Mouse (Mus musculus): Measurements from ENCODE around the gene Serpina3m. TPM values are rescaled to one million over a fixed set of nuclear protein-coding genes. Genes with fewer than 3 reads are reported as not detected.
"Not testable (repeated sequence)": the region's sequence is repeated elsewhere in the genome, so short reads cannot be mapped to it uniquely, and the experiment has no call there.

The Serpina3m gene
- polyA plus RNA-seq, 1 experiment from 2014 or later, result 0.15 TPM

GRCm38 (mm10) chr12:104388477-104388876, 50.2 kb downstream of the Serpina3m start:
- ATAC-seq (no peak), DNase-seq (ENCODE audit: low read depth, low spot score) (no peak)
- CTCF ChIA-PET, result no interaction called here
- POLR2A ChIA-PET, result no interaction called here
- in situ Hi-C loops (cut with MboI; ENCODE audit: low pct_unique_long_range_greater_than_20kb), result no loop called here
- TF ChIP-seq CTCF (IDR thresholded peaks at IDR 0.05), result no peak
- peaks cover 6% of the 10 kb centered on the region for H3K27me3 ChIP-seq

GRCm38 (mm10) chr12:104391057-104391456, 52.8 kb downstream of the Serpina3m start:
- CTCF ChIA-PET; DNase-seq (ENCODE audit: low read depth, low spot score); ATAC-seq; H3K27me3 ChIP-seq; POLR2A ChIA-PET: not testable (repeated sequence)
- in situ Hi-C loops (cut with MboI; ENCODE audit: low pct_unique_long_range_greater_than_20kb), result loop anchor here (5.0 kb wide), 1 partner anchor 244 kb away; no protein-coding TSS in a partner anchor

GRCm38 (mm10) chr12:104403968-104404367, 65.7 kb downstream of the Serpina3m start:
- POLR2A ChIA-PET, result no interaction called here
- DNase-seq (ENCODE audit: low read depth, low spot score), result no peak
- no peaks in the 10 kb centered on the region for H3K27me3 ChIP-seq
- CTCF ChIA-PET, result no interaction called here
- no peak for TF ChIP-seq CTCF (IDR thresholded peaks at IDR 0.05)
- in situ Hi-C loops (cut with MboI; ENCODE audit: low pct_unique_long_range_greater_than_20kb), result no loop called here
- no peak for ATAC-seq

GRCm38 (mm10) chr12:104406454-104406885, 68.2 kb downstream of the Serpina3m start, which contains the start of gene Serpina3n:
Gene Serpina3n (plus strand): TSS chr12:104406729.
- no peak for TF ChIP-seq CTCF (IDR thresholded peaks at IDR 0.05)
- no peaks in the 10 kb centered on the region for H3K27me3 ChIP-seq
- CTCF ChIA-PET, result no interaction called here
- peak; percentile 39 for ATAC-seq
- in situ Hi-C loops (cut with MboI; ENCODE audit: low pct_unique_long_range_greater_than_20kb), result no loop called here
- POLR2A ChIA-PET, result no interaction called here
- DNase-seq (ENCODE audit: low read depth, low spot score), result no peak

GRCm38 (mm10) chr12:104412507-104412906, 74.2 kb downstream of the Serpina3m start:
- no peak for TF ChIP-seq CTCF (IDR thresholded peaks at IDR 0.05)
- no peak for ATAC-seq
- in situ Hi-C loops (cut with MboI; ENCODE audit: low pct_unique_long_range_greater_than_20kb), result loop anchor here (5.0 to 10.0 kb wide), 3 partner anchors 55 to 728 kb away; no protein-coding TSS in a partner anchor
- H3K27me3 ChIP-seq, result no peaks in the 10 kb centered on the region
- no peak for DNase-seq (ENCODE audit: low read depth, low spot score)
- POLR2A ChIA-PET, result no interaction called here
- CTCF ChIA-PET, result no interaction called here

GRCm38 (mm10) chr12:104414576-104414975, 76.3 kb downstream of the Serpina3m start:
- no peak for DNase-seq (ENCODE audit: low read depth, low spot score)
- POLR2A ChIA-PET, result no interaction called here
- ATAC-seq, result no peak
- TF ChIP-seq CTCF (IDR thresholded peaks at IDR 0.05), result no peak
- no peaks in the 10 kb centered on the region for H3K27me3 ChIP-seq
- CTCF ChIA-PET, result no interaction called here
- in situ Hi-C loops (cut with MboI; ENCODE audit: low pct_unique_long_range_greater_than_20kb), result loop anchor here (5.0 to 10.0 kb wide), 3 partner anchors 57 to 730 kb away; no protein-coding TSS in a partner anchor

- ChIA-PET CTCF (no interaction called here), POLR2A (no interaction called here)
- DNase-seq (ENCODE audit: low read depth, low spot score), result peak; percentile 77
- H3K27me3 ChIP-seq, result no peaks in the 10 kb centered on the region
- in situ Hi-C loops (cut with MboI; ENCODE audit: low pct_unique_long_range_greater_than_20kb), result loop anchor here (5.0 to 10.0 kb wide), 3 partner anchors 171 to 731 kb away; no protein-coding TSS in a partner anchor
- peak; percentile 91 for ATAC-seq
- no peak for TF ChIP-seq CTCF (IDR thresholded peaks at IDR 0.05)
Measured at GRCm38 (mm10) chr12:104415625-104416315, 77.5 kb downstream of the Serpina3m start.

- CTCF ChIA-PET, result interaction anchor here (0.9 to 2.9 kb wide), 6 partner anchors 11 to 436 kb away, joined by 3 to 8 read pairs (median 4); partner anchors contain the start of gene Serpina11
- TF ChIP-seq CTCF (IDR thresholded peaks at IDR 0.05), result peak; percentile 77
- in situ Hi-C loops (cut with MboI; ENCODE audit: low pct_unique_long_range_greater_than_20kb), result loop anchor here (5.0 to 10.0 kb wide), 3 partner anchors 174 to 734 kb away; no protein-coding TSS in a partner anchor
- DNase-seq (ENCODE audit: low read depth, low spot score) (no peak), ATAC-seq (no peak)
- no peaks in the 10 kb centered on the region for H3K27me3 ChIP-seq
- POLR2A ChIA-PET, result no interaction called here
Measured at GRCm38 (mm10) chr12:104418340-104419135, 80.3 kb downstream of the Serpina3m start.

- in situ Hi-C loops (cut with MboI; ENCODE audit: low pct_unique_long_range_greater_than_20kb), result loop anchor here (5.0 to 10.0 kb wide), 3 partner anchors 174 to 734 kb away; no protein-coding TSS in a partner anchor
- ATAC-seq (no peak), DNase-seq (ENCODE audit: low read depth, low spot score) (no peak)
- no peaks in the 10 kb centered on the region for H3K27me3 ChIP-seq
- ChIA-PET CTCF (interaction anchor here (1.0 to 2.9 kb wide), 6 partner anchors 11 to 437 kb away, joined by 3 to 8 read pairs (median 4); partner anchors contain the start of gene Serpina11), POLR2A (no interaction called here)
- TF ChIP-seq CTCF (IDR thresholded peaks at IDR 0.05), result peak; percentile 70
Measured at GRCm38 (mm10) chr12:104419136-104419462, 80.8 kb downstream of the Serpina3m start.

GRCm38 (mm10) chr12:104422615-104423392, 84.5 kb downstream of the Serpina3m start:
- in situ Hi-C loops (cut with MboI; ENCODE audit: low pct_unique_long_range_greater_than_20kb), result loop anchor here (5.0 kb wide), 1 partner anchor 426 kb away; no protein-coding TSS in a partner anchor
- ChIA-PET POLR2A (no interaction called here), CTCF (interaction anchor here (1.8 kb wide), 1 partner anchor 276 kb away, joined by 4 read pairs; no protein-coding TSS in a partner anchor)
- DNase-seq (ENCODE audit: low read depth, low spot score) (peak; percentile 75), ATAC-seq (peak; percentile 92)
- no peaks in the 10 kb centered on the region for H3K27me3 ChIP-seq
- TF ChIP-seq CTCF (IDR thresholded peaks at IDR 0.05), result no peak

Data from Patski (cell line).